Mouse (Mus musculus) midbrain, embryonic 11.5 days (tissue): ENCODE measurements around the gene Samd14. TPM values are rescaled to one million over a fixed set of nuclear protein-coding genes. Genes with fewer than 3 reads are reported as not detected.

ENCODE experiments used
- ATAC-seq: fragments of 200-750 bp; cut with Nextera tagmentation; 2 replicates; pipeline ENCODE4 v1.8.0; 2017; ENCODE audit warnings: moderate TSS enrichment, moderate library complexity; ENCODE audit not compliant: low FRiP score
- DNase-seq: peaks from one replicate; pipeline ENCODE4 v3.0.0; 2015; ENCODE audit warnings: low spot score; ENCODE audit errors: missing footprints
- H3K27ac ChIP-seq: fragments of 300-500 bp; sonication (generic); 2 replicates; pipeline ENCODE4 v1.5.1; 2014; ENCODE audit warnings: low read depth, low read length
- H3K27me3 ChIP-seq: fragments of 300-500 bp; sonication (generic); 2 replicates; pipeline ENCODE4 v1.6.1; 2014; ENCODE audit warnings: mild to moderate bottlenecking, low read length, moderate library complexity, mixed read lengths; ENCODE audit not compliant: control insufficient read depth, insufficient read depth
- H3K36me3 ChIP-seq: fragments of 300-500 bp; sonication (generic); 2 replicates; pipeline ENCODE4 v1.6.1; 2014; ENCODE audit warnings: mild to moderate bottlenecking, low read length, moderate library complexity, mixed read lengths; ENCODE audit not compliant: control insufficient read depth, insufficient read depth
- H3K4me1 ChIP-seq: fragments of 300-500 bp; sonication (generic); 2 replicates; pipeline ENCODE4 v1.6.1; 2014; ENCODE audit warnings: low read length; ENCODE audit not compliant: control insufficient read depth, insufficient read depth
- H3K4me2 ChIP-seq: fragments of 300-500 bp; sonication (generic); 2 replicates; pipeline ENCODE4 v1.6.1; 2014; ENCODE audit warnings: mild to moderate bottlenecking, moderate library complexity
- H3K4me3 ChIP-seq: fragments of 300-500 bp; sonication (generic); 2 replicates; pipeline ENCODE4 v1.5.1; 2014; ENCODE audit warnings: low read depth, low read length
- H3K9ac ChIP-seq: fragments of 300-500 bp; sonication (generic); 2 replicates; pipeline ENCODE4 v1.6.1; 2014; ENCODE audit warnings: low read length
- H3K9me3 ChIP-seq: fragments of 300-500 bp; sonication (generic); 2 replicates; pipeline ENCODE4 v1.6.1; 2016; ENCODE audit warnings: low read length; ENCODE audit not compliant: control insufficient read depth
- WGBS: fragments of 180-500 bp; shearing (Covaris S2); extraction: QIAGEN DNeasy Blood & Tissue Kit; methylation state at CpG from one replicate; pipeline ENCODE4 v1.1.7; 2014; 5-methylcytosine and 5-hydroxymethylcytosine counted together
- polyA plus RNA-seq: library from polyadenylated mRNA; unstranded; fragments of >200 nt; fragmentation: Nextera tagmentation; extraction: Ambion mirVana; gene quantifications from 2 replicates; pipeline ENCODE4 v1.2.1, GENCODE M21; 2014

The Samd14 gene
- polyA plus RNA-seq, 1 experiment from 2014 or later, result 47.8 TPM

- Histone ChIP-seq H3K4me2 (no peak overlapping the region), H3K9me3 (no peaks in the 10 kb centered on the region), H3K4me1 (no peaks in the 10 kb centered on the region; the same call in 1 of the 2 replicates), H3K4me3 (no peak overlapping the region), H3K36me3 (no peaks in the 10 kb centered on the region), H3K27ac (no peak overlapping the region), H3K27me3 (no peaks in the 10 kb centered on the region), H3K9ac (no peak overlapping the region)
- WGBS, result 72% methylated on average over 14 of the region's 14 CpGs
- DNase-seq (no peak), ATAC-seq (no peak)
These were observed 23.9 kb downstream of the Samd14 start for GRCm38 (mm10) chr11:95033617-95034016.

GRCm38 (mm10) chr11:95034902-95035301 lies 25.2 kb downstream of the Samd14 start:
- DNase-seq (no peak), ATAC-seq (no peak)
- Histone ChIP-seq H3K36me3 (no peaks in the 10 kb centered on the region), H3K27ac (no peak overlapping the region), H3K9me3 (no peaks in the 10 kb centered on the region), H3K4me1 (no peaks in the 10 kb centered on the region; the same call in 1 of the 2 replicates), H3K27me3 (no peaks in the 10 kb centered on the region; the same call in 1 of the 2 replicates), H3K4me2 (no peak overlapping the region), H3K9ac (no peak overlapping the region), H3K4me3 (no peak overlapping the region)
- 72% methylated on average over 10 of the region's 10 CpGs for WGBS

- Histone ChIP-seq H3K27ac (no peak overlapping the region), H3K4me3 (no peak overlapping the region), H3K36me3 (no peaks in the 10 kb centered on the region), H3K4me2 (no peak overlapping the region), H3K27me3 (no peaks in the 10 kb centered on the region; the same call in 1 of the 2 replicates), H3K9ac (no peak overlapping the region), H3K9me3 (no peaks in the 10 kb centered on the region), H3K4me1 (peaks cover 7% of the 10 kb centered on the region)
- no peak for DNase-seq
- no peak for ATAC-seq
- WGBS, result 94% methylated on average over 5 of the region's 5 CpGs
These were observed 26.8 kb downstream of the Samd14 start for GRCm38 (mm10) chr11:95036521-95036920.

- Histone ChIP-seq H3K27ac (no peak overlapping the region), H3K27me3 (no peaks in the 10 kb centered on the region; the same call in 1 of the 2 replicates), H3K4me1 (peaks cover 13% of the 10 kb centered on the region), H3K9me3 (no peaks in the 10 kb centered on the region), H3K9ac (no peak overlapping the region), H3K36me3 (no peaks in the 10 kb centered on the region), H3K4me2 (no peak overlapping the region), H3K4me3 (no peak overlapping the region)
- WGBS, result 72% methylated on average over 6 of the region's 6 CpGs
- no peak for DNase-seq
- ATAC-seq, result no peak
These were observed 27.6 kb downstream of the Samd14 start for GRCm38 (mm10) chr11:95037306-95037705.

- no peak overlapping the region for H3K4me3 ChIP-seq
- DNase-seq (no peak), ATAC-seq (no peak)
- H3K4me2 ChIP-seq, result no peak overlapping the region
- H3K36me3 ChIP-seq, result no peaks in the 10 kb centered on the region
- H3K27me3 ChIP-seq, result no peaks in the 10 kb centered on the region; the same call in 1 of the 2 replicates
- H3K27ac ChIP-seq, result no peak overlapping the region
- no peak overlapping the region for H3K9ac ChIP-seq
- 74% methylated on average over 14 of the region's 14 CpGs for WGBS
- H3K9me3 ChIP-seq, result no peaks in the 10 kb centered on the region
- peaks cover 13% of the 10 kb centered on the region for H3K4me1 ChIP-seq
These were observed 28.6 kb downstream of the Samd14 start for GRCm38 (mm10) chr11:95038156-95038817.

- Histone ChIP-seq H3K27me3 (no peaks in the 10 kb centered on the region; the same call in 1 of the 2 replicates), H3K4me2 (no peak overlapping the region), H3K4me3 (no peak overlapping the region), H3K9me3 (no peaks in the 10 kb centered on the region), H3K27ac (no peak overlapping the region), H3K4me1 (peaks cover 13% of the 10 kb centered on the region), H3K36me3 (no peaks in the 10 kb centered on the region), H3K9ac (no peak overlapping the region)
- no peak for ATAC-seq
- 81% methylated on average over 13 of the region's 13 CpGs for WGBS
- no peak for DNase-seq
These were observed 29.4 kb downstream of the Samd14 start for GRCm38 (mm10) chr11:95038818-95039655.

GRCm38 (mm10) chr11:95039766-95040165 lies 30.1 kb downstream of the Samd14 start:
- Histone ChIP-seq H3K36me3 (no peaks in the 10 kb centered on the region), H3K9ac (no peak overlapping the region), H3K27ac (no peak overlapping the region), H3K4me2 (no peak overlapping the region), H3K9me3 (no peaks in the 10 kb centered on the region), H3K4me1 (peaks cover 13% of the 10 kb centered on the region), H3K27me3 (no peaks in the 10 kb centered on the region; the same call in 1 of the 2 replicates), H3K4me3 (no peak overlapping the region)
- DNase-seq (no peak), ATAC-seq (no peak)
- WGBS, result 87% methylated on average over 4 of the region's 4 CpGs

GRCm38 (mm10) chr11:95040491-95041138 lies 30.9 kb downstream of the Samd14 start:
- no peak overlapping the region for H3K27ac ChIP-seq
- DNase-seq, result peak; percentile 92

More at GRCm38 (mm10) chr11:95040491-95041138, 30.9 kb downstream of the Samd14 start:
- ATAC-seq, result peak; percentile 6; the same call in 1 of the 2 replicates
- H3K4me3 ChIP-seq, result peak overlapping the region; percentile 65
- H3K36me3 ChIP-seq, result no peaks in the 10 kb centered on the region
- no peaks in the 10 kb centered on the region; the same call in 1 of the 2 replicates for H3K27me3 ChIP-seq
- H3K9ac ChIP-seq, result peak overlapping the region; percentile 68
- no peaks in the 10 kb centered on the region for H3K9me3 ChIP-seq
- peak overlapping the region; percentile 96 for H3K4me2 ChIP-seq
- 1% methylated on average over 20 of the region's 20 CpGs for WGBS
- peaks cover 13% of the 10 kb centered on the region for H3K4me1 ChIP-seq
